Mouse (Mus musculus): ENCODE data around the gene Zdhhc24.
"Not testable (repeated sequence)": the region's sequence is repeated elsewhere in the genome, so short reads cannot be mapped to it uniquely, and the experiment has no call there.

The Zdhhc24 gene
- long read RNA-seq, experiment 1, transcript Zdhhc24-201 (3 exons, 2,558 nt): major isoform, 11 of 13 reads
- long read RNA-seq, experiment 1, partial matches to known transcripts: 0 of 13 reads
- long read RNA-seq, experiment 1, other reads (novel, unspliced or antisense): 0 of 13 reads
- long read RNA-seq, experiment 2, transcript Zdhhc24-201 (3 exons, 2,558 nt): major isoform, 15 of 21 reads
- long read RNA-seq, experiment 2, partial matches to known transcripts: 0 of 21 reads
- long read RNA-seq, experiment 2, other reads (novel, unspliced or antisense): 4 of 21 reads

DNA sequence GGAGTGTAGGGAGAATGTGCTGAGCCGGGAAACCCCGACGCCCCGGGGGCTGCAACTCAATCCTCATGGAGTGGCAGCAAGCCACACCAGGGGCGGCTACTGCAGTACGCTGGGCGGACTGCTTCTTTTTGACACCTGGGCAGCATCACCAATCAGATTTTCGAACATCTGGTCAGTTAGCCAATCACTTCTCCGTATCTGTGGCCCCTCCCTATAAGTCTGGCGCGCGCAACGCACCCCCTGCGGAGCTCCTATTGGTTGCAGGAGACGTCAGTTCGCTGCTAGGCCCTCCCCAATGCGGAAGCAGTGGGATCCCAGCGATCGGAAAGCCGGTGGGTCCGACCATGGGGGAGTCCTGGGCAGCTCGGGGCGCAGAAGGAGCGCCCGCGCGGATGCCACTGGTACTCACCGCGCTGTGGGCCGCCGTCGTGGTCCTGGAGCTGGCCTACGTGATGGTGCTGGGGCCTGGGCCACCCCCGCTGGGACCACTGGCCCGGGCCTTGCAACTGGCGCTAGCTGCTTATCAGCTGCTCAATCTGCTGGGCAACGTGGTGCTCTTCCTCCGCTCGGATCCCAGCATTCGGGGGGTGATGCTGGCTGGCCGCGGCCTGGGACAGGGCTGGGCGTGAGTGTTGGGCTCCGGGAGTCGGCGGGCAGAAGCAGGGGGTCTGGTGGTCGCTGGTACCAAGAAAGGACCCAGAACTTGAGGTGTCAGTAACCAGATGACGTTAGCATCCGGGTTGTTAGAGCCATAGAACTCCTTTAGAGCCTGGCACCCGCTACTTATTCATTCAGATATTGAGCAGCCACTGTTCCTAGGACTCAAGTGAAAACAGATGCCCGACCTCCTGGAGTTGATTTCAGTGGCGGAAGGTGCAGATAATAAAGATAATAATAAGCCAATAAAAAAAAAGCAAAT, at the start of gene Zdhhc24:
Gene Zdhhc24, plus strand, starts transcription at position 264 of the 919 bp plus-strand sequence.
- intact Hi-C loops (cut with DNase I): no loop called here

- intact Hi-C loops (cut with DNase I): no loop called here
Observed at GRCm38 (mm10) chr19:4829156-4829555, 49.3 kb upstream of the Zdhhc24 start.

DNA sequence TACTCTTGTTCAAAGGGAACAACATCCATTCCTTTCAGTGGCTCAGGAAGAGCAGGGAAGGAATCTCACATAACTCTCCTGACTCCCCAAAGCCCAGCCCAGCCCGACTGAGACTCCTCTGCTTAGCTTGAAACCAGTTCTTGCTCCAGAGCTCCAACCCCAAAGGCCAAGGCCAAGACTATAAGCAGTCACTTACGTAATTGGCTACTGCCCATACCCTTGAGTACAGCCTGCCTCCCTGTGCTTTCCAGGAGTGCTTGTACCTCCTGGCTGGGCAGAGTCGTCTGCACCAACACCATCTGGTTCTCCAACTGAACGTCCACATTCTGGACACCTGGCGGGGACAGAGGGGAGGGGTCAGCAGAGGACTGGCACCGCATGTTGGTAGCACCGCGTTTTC, 44.5 kb upstream of the Zdhhc24 start:
- intact Hi-C loops (cut with DNase I): no loop called here

DNA sequence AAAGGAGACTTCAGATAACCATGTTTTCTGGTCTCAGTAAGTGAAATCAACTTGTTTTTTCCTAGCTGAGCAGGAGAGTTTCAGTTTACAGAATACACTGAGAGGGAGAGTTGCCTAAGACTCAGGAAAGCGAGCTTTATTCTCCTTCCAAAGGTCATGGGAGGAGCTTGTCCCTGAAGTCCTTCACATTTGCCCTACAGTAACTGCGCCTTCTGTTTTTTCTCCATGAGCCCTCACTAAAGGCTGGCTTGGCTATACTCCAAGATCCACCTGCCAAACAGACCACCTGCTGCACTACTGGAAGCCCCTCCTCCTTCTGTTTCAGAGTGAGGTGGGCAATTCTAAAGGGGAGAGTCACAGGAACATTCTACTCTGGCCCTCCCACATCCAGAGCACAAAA, 42.4 kb upstream of the Zdhhc24 start:
- intact Hi-C loops (cut with DNase I): no loop called here

- intact Hi-C loops (cut with DNase I): no loop called here
Observed at GRCm38 (mm10) chr19:4837049-4837448, 41.4 kb upstream of the Zdhhc24 start.

GRCm38 (mm10) chr19:4838526-4839140, 39.8 kb upstream of the Zdhhc24 start:
- intact Hi-C loops (cut with DNase I): no loop called here

DNA sequence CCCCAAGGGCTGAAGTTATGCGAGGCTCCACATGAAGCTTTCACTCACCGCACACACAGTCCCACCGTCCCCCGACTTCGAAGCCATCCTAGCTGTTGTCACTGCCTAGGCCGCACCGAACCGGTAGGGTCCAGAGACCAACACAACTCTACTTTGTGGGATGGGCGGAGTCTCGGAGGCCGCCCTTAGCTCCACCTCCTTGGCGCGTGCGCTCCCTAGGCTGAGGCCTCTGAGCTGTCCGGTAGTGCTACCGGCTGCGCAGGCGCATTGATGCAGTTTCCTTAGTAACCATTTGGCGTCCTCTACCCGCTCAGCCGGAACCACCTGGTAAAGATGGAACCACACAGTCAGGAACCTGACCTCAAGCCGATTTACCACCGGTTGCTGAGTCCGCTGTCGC, 39.3 kb upstream of the Zdhhc24 start, which contains the start of the genes Ccs and Ccdc87:
Gene Ccs, minus strand, starts transcription at position 184 of the 400 bp plus-strand sequence.
Gene Ccdc87, plus strand, starts transcription at position 218 of the 400 bp plus-strand sequence.
- intact Hi-C loops (cut with DNase I): no loop called here

GRCm38 (mm10) chr19:4840848-4841247, 37.6 kb upstream of the Zdhhc24 start:
- intact Hi-C loops (cut with DNase I): no loop called here

DNA sequence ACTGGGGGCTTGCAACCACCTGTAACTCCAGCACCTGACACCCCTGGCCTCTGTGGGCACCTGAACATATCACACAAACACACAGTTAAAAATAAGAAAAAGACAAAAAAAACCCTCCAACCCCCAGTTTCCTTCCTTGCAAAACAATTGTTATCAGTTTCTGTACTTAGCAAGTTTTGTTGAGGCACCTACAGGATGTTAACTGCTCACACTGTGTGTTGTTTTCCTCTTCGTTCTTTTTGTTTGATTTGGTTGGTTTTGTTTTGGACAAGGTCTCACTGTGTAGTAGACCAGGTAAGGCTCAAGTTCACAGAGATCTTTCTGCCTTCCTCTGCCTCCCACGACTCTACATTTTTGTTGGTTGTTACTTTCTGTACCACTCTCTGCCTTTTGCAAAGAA, 35.9 kb upstream of the Zdhhc24 start:
- intact Hi-C loops (cut with DNase I): no loop called here

- intact Hi-C loops (cut with DNase I): loop anchor here (5.0 kb wide), 1 partner anchor 94 kb away; no protein-coding TSS in a partner anchor
Observed at GRCm38 (mm10) chr19:4845846-4846245, 32.6 kb upstream of the Zdhhc24 start.

DNA sequence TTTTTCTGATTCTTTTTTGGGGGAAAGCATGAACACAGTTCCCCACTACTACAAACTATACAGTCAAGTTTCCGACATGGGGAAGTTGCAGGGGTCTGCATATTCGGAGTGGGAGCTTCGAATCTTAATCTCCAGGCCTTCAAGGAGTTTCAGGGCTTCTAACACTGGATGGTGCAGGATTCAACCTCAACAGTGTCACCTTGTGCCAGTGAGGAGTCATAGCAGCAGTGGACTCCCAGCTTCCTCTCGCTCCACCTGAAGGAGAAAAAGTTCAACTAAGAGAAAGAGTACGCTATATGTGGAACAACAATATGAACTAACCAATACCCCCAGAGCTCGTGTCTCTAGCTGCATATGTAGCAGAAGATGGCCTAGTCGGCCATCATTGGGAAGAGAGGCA, 31.0 kb upstream of the Zdhhc24 start:
- intact Hi-C loops (cut with DNase I): loop anchor here (5.0 kb wide), 1 partner anchor 95 kb away; no protein-coding TSS in a partner anchor

DNA sequence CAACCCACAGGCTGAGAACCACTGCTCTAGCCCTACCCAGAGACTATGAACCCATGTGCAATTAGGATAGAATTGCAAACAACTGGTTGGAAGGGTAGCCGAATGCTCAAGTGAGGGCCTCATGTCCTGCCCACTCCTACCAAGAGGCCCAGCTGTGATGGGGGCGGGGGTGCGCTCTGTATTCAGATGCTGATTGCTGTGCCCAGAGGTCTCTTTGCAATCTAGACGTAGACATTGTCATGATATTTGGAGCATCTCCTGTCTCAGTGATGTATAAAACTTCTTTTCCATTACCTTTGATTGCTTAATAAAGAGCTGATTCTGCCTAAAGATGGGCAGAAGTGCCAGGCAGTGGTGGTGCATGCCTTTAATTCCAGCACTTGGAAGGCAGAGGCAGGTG, 28.7 kb upstream of the Zdhhc24 start:
- intact Hi-C loops (cut with DNase I): loop anchor here (5.0 to 10.0 kb wide), 2 partner anchors 97 to 215 kb away; no protein-coding TSS in a partner anchor

DNA sequence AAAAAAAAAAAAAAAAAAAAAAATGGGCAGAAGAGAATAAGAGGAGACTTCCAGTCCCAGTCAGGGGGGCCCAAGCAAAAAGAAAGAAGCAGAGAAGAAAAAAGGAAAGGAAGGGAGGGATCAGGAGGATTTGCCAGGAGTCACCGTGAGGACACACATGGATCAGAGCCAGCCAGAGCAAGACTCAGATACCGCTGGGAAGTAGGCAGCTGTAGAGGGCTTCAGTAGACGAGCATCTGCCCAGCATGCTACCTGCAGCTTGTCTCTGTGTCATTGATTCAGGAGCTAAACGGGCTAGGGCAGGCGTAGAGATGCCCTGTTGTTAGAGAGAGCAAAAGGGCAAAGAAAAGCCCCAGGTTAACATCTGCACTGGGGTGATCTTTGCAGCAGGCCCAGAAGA, 28.2 kb upstream of the Zdhhc24 start:
- intact Hi-C loops (cut with DNase I): loop anchor here (10.0 kb wide), 1 partner anchor 215 kb away; no protein-coding TSS in a partner anchor

- intact Hi-C loops (cut with DNase I): loop anchor here (10.0 kb wide), 1 partner anchor 220 kb away; no protein-coding TSS in a partner anchor
Observed at GRCm38 (mm10) chr19:4854552-4855469, 23.7 kb upstream of the Zdhhc24 start, which contains the start of gene Ctsf. Gene Ctsf (plus strand): TSS chr19:4855130.

- intact Hi-C loops (cut with DNase I): loop anchor here (10.0 kb wide), 1 partner anchor 221 kb away; no protein-coding TSS in a partner anchor
Observed at GRCm38 (mm10) chr19:4855470-4855820, 23.0 kb upstream of the Zdhhc24 start.

- intact Hi-C loops (cut with DNase I): loop anchor here (10.0 kb wide), 1 partner anchor 221 kb away; no protein-coding TSS in a partner anchor
Observed at GRCm38 (mm10) chr19:4855951-4856350, 22.5 kb upstream of the Zdhhc24 start.

- intact Hi-C loops (cut with DNase I): loop anchor here (10.0 kb wide), 1 partner anchor 224 kb away; no protein-coding TSS in a partner anchor
Observed at GRCm38 (mm10) chr19:4859081-4859480, 19.4 kb upstream of the Zdhhc24 start.

DNA sequence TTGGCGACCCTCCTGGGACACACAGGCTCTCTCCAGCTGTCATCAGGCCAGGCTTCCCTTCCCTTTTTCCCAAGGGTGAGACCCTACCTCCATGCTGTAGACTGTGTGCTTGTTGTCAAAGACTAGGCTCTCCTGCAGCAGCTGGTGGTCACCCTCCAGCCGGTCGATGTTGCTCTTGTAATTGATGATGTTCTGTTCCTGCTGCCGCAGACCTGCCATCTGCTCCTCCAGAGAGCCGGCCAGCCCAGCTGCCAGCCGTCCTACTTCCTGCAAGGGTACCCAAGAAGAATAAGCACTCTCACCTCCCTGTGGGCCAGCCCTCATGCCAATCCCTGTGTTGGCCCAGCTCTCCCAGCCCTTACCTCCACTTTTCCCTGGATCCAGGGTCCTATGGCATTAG, 15.4 kb upstream of the Zdhhc24 start:
- intact Hi-C loops (cut with DNase I): no loop called here

DNA sequence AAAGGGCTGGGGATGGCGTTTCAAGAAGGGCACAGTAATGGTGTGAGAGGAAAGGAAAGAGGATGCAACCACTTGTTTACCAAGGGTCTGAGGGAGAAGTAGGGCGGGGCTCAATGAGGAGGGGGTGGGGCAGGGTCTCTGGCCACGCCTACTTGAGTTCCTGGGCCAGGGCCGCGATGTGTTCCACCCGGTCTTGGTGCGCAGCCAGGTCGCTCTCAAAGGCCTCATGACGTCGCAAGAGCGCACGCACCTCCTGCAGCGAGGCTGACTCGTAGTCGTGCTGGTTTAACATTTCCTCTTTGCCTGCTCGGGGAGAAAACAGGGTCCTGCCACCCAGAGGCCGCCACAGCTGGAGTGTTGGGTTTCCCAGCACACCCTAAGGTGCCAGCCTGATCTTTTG, 13.3 kb upstream of the Zdhhc24 start:
- intact Hi-C loops (cut with DNase I): no loop called here

- intact Hi-C loops (cut with DNase I): not testable (repeated sequence)
Observed at GRCm38 (mm10) chr19:4874613-4875012, 3.9 kb upstream of the Zdhhc24 start.

Measured in adrenal gland (tissue).